Mouse (Mus musculus) liver, embryonic 14.5 days (tissue): ENCODE measurements around the gene Nfx1.

Source experiments
- CTCF ChIP-seq: IDR thresholded peaks from 2 replicates; pipeline ENCODE4 v1.5.1; 2016; ENCODE audit warnings: antibody characterized with exemption, low read depth, control low read depth
- EP300 ChIP-seq: IDR thresholded peaks from 2 replicates; pipeline ENCODE4 v1.6.1; 2016; ENCODE audit warnings: antibody characterized with exemption, low read depth

DNA sequence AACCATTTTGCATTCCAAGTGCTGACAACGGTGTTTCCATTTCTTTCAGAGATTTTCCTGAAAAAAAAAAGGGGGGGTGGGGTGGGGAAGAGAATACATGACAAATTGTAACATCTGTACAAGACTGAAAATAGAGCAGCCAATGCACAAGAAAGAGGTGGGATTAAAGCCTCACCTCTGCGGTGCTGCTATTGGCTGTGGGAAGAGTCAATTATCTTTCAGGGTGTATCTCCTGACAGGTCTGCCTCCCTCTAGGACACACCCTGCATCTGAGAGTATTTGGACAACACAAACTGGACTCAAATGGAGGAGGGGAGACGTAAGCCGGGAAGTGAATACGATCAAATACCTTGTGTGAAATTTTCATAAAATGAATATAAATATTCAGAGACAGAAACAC is 27.1 kb upstream of the Nfx1 start:
- TF ChIP-seq CTCF (no peak), EP300 (no peak)
